Mouse (Mus musculus) embryonic facial prominence, embryonic 13.5 days (tissue): ENCODE data around the gene As3mt. TPM values are rescaled to one million over a fixed set of nuclear protein-coding genes. Genes with fewer than 3 reads are reported as not detected.
"Not testable (repeated sequence)": the region's sequence is repeated elsewhere in the genome, so short reads cannot be mapped to it uniquely, and the experiment has no call there.

Experiments
- ATAC-seq: fragments of 200-750 bp; cut with Nextera tagmentation; 2 replicates; pipeline ENCODE4 v1.8.0; 2017; ENCODE audit warnings: low read depth; ENCODE audit not compliant: insufficient number of reproducible peaks, insufficient read depth, low FRiP score, low TSS enrichment
- H3K27ac ChIP-seq: fragments of 300-500 bp; sonication (generic); 2 replicates; pipeline ENCODE4 v1.5.1; 2015; ENCODE audit warnings: moderate library complexity, mild to moderate bottlenecking, inconsistent platforms
- H3K27me3 ChIP-seq: fragments of 300-500 bp; sonication (generic); 2 replicates; pipeline ENCODE4 v1.6.1; 2015; ENCODE audit warnings: mild to moderate bottlenecking, inconsistent platforms
- H3K36me3 ChIP-seq: fragments of 300-500 bp; sonication (generic); 2 replicates; pipeline ENCODE4 v1.6.1; 2015; ENCODE audit warnings: mild to moderate bottlenecking, inconsistent platforms
- H3K4me1 ChIP-seq: fragments of 300-500 bp; sonication (generic); 2 replicates; pipeline ENCODE4 v1.6.1; 2015; ENCODE audit warnings: inconsistent platforms
- H3K4me2 ChIP-seq: fragments of 300-500 bp; sonication (generic); 2 replicates; pipeline ENCODE4 v1.6.1; 2015; ENCODE audit warnings: moderate library complexity, mild to moderate bottlenecking, inconsistent platforms
- H3K4me3 ChIP-seq: fragments of 300-500 bp; sonication (generic); 2 replicates; pipeline ENCODE4 v1.5.1; 2015; ENCODE audit warnings: mild to moderate bottlenecking, inconsistent platforms
- H3K9ac ChIP-seq: fragments of 300-500 bp; sonication (generic); 2 replicates; pipeline ENCODE4 v1.6.1; 2015; ENCODE audit warnings: mild to moderate bottlenecking, inconsistent platforms
- H3K9me3 ChIP-seq: fragments of 300-500 bp; sonication (generic); 2 replicates; pipeline ENCODE4 v1.6.1; 2016; ENCODE audit warnings: inconsistent platforms
- WGBS: fragments of 180-500 bp; shearing (Covaris S2); methylation state at CpG from one replicate; pipeline ENCODE4 v1.1.7; 2015; ENCODE audit warnings: mixed read lengths; 5-methylcytosine and 5-hydroxymethylcytosine counted together
- polyA plus RNA-seq: library from polyadenylated mRNA; unstranded; fragments of >200 nt; fragmentation: Nextera tagmentation; extraction: Ambion mirVana; gene quantifications from 2 replicates; pipeline ENCODE4 v1.2.1, GENCODE M21; 2015

As3mt gene
- polyA plus RNA-seq, 1 experiment from 2014 or later, result 43.3 TPM

GRCm38 (mm10) chr19:46727945-46728540 lies 20.8 kb downstream of the As3mt start:
- Histone ChIP-seq H3K36me3 (peaks cover 42% of the 10 kb centered on the region), H3K4me1 (no peaks in the 10 kb centered on the region), H3K9ac (no peak overlapping the region), H3K27ac (no peak overlapping the region), H3K4me3 (no peak overlapping the region), H3K27me3 (no peaks in the 10 kb centered on the region), H3K9me3 (no peaks in the 10 kb centered on the region), H3K4me2 (no peak overlapping the region)
- no peak for ATAC-seq
- 75% methylated on average over 11 of the region's 11 CpGs for WGBS

GRCm38 (mm10) chr19:46728909-46729308 lies 21.7 kb downstream of the As3mt start:
- no peak overlapping the region for H3K4me3 ChIP-seq
- H3K4me1 ChIP-seq, result no peaks in the 10 kb centered on the region
- 89% methylated on average over 3 of the region's 3 CpGs for WGBS
- no peak for ATAC-seq
- H3K9me3 ChIP-seq, result no peaks in the 10 kb centered on the region
- H3K27me3 ChIP-seq, result no peaks in the 10 kb centered on the region
- H3K36me3 ChIP-seq, result peaks cover 43% of the 10 kb centered on the region
- no peak overlapping the region for H3K4me2 ChIP-seq
- no peak overlapping the region for H3K9ac ChIP-seq
- H3K27ac ChIP-seq, result no peak overlapping the region

- no peaks in the 10 kb centered on the region for H3K27me3 ChIP-seq
- H3K4me3 ChIP-seq, result no peak overlapping the region
- no peak for ATAC-seq
- no peaks in the 10 kb centered on the region for H3K9me3 ChIP-seq
- H3K27ac ChIP-seq, result no peak overlapping the region
- H3K9ac ChIP-seq, result no peak overlapping the region
- no peaks in the 10 kb centered on the region for H3K4me1 ChIP-seq
- H3K4me2 ChIP-seq, result no peak overlapping the region
- peaks cover 31% of the 10 kb centered on the region for H3K36me3 ChIP-seq
- 89% methylated on average over 10 of the region's 10 CpGs for WGBS
These were observed 24.1 kb downstream of the As3mt start for GRCm38 (mm10) chr19:46731351-46731750.

- not testable (repeated sequence) for H3K4me1 ChIP-seq, H3K9ac ChIP-seq, ATAC-seq, H3K4me2 ChIP-seq, H3K27me3 ChIP-seq, H3K27ac ChIP-seq, H3K9me3 ChIP-seq, H3K4me3 ChIP-seq
- H3K36me3 ChIP-seq, result peaks cover 26% of the 10 kb centered on the region
- 89% methylated on average over 5 of the region's 5 CpGs for WGBS
These were observed 25.4 kb downstream of the As3mt start for GRCm38 (mm10) chr19:46732673-46733072.

GRCm38 (mm10) chr19:46733626-46734025 lies 26.4 kb downstream of the As3mt start:
- 87% methylated on average over 7 of the region's 7 CpGs for WGBS
- H3K4me1 ChIP-seq, result no peaks in the 10 kb centered on the region
- no peak overlapping the region for H3K4me2 ChIP-seq
- H3K9ac ChIP-seq, result no peak overlapping the region
- H3K27me3 ChIP-seq, result no peaks in the 10 kb centered on the region
- peaks cover 24% of the 10 kb centered on the region for H3K36me3 ChIP-seq
- H3K9me3 ChIP-seq, result no peaks in the 10 kb centered on the region
- no peak overlapping the region for H3K4me3 ChIP-seq
- ATAC-seq, result no peak
- no peak overlapping the region for H3K27ac ChIP-seq

GRCm38 (mm10) chr19:46735241-46735640 lies 28.0 kb downstream of the As3mt start:
- H3K36me3 ChIP-seq, result peaks cover 23% of the 10 kb centered on the region
- WGBS, result 52% methylated on average over 5 of the region's 5 CpGs
- no peak overlapping the region for H3K4me3 ChIP-seq
- no peak overlapping the region for H3K9ac ChIP-seq
- H3K4me1 ChIP-seq, result no peaks in the 10 kb centered on the region
- no peaks in the 10 kb centered on the region for H3K27me3 ChIP-seq
- no peaks in the 10 kb centered on the region for H3K9me3 ChIP-seq
- ATAC-seq, result no peak
- H3K27ac ChIP-seq, result no peak overlapping the region
- H3K4me2 ChIP-seq, result no peak overlapping the region

GRCm38 (mm10) chr19:46737106-46737505 lies 29.8 kb downstream of the As3mt start:
- Histone ChIP-seq H3K4me2 (no peak overlapping the region), H3K9me3 (no peaks in the 10 kb centered on the region), H3K27me3 (no peaks in the 10 kb centered on the region), H3K9ac (no peak overlapping the region), H3K27ac (no peak overlapping the region), H3K4me1 (no peaks in the 10 kb centered on the region), H3K4me3 (no peak overlapping the region), H3K36me3 (peaks cover 21% of the 10 kb centered on the region)
- WGBS, result 78% methylated on average over 7 of the region's 7 CpGs
- no peak for ATAC-seq

- Histone ChIP-seq H3K27me3 (no peaks in the 10 kb centered on the region), H3K4me3 (no peak overlapping the region), H3K9ac (no peak overlapping the region), H3K36me3 (peaks cover 9% of the 10 kb centered on the region; the same call in 1 of the 2 replicates), H3K4me2 (no peak overlapping the region), H3K4me1 (no peaks in the 10 kb centered on the region), H3K9me3 (no peaks in the 10 kb centered on the region), H3K27ac (no peak overlapping the region)
- WGBS, result 53% methylated on average over 7 of the region's 7 CpGs
- no peak for ATAC-seq
These were observed 33.2 kb downstream of the As3mt start for GRCm38 (mm10) chr19:46740341-46741008.

- Histone ChIP-seq H3K27me3 (no peaks in the 10 kb centered on the region), H3K27ac (no peak overlapping the region), H3K9ac (no peak overlapping the region), H3K4me1 (no peaks in the 10 kb centered on the region), H3K9me3 (no peaks in the 10 kb centered on the region), H3K4me3 (no peak overlapping the region), H3K4me2 (no peak overlapping the region), H3K36me3 (peaks cover 9% of the 10 kb centered on the region; the same call in 1 of the 2 replicates)
- ATAC-seq, result no peak
- 38% methylated on average over 6 of the region's 6 CpGs for WGBS
These were observed 34.3 kb downstream of the As3mt start for GRCm38 (mm10) chr19:46741574-46741973.

GRCm38 (mm10) chr19:46744681-46745080 lies 37.4 kb downstream of the As3mt start:
- no peak overlapping the region for H3K4me2 ChIP-seq
- no peak for ATAC-seq
- H3K9me3 ChIP-seq, result no peaks in the 10 kb centered on the region
- no peaks in the 10 kb centered on the region for H3K4me1 ChIP-seq
- no peak overlapping the region for H3K27ac ChIP-seq
- no peak overlapping the region for H3K4me3 ChIP-seq
- no peaks in the 10 kb centered on the region for H3K36me3 ChIP-seq
- no peaks in the 10 kb centered on the region for H3K27me3 ChIP-seq
- 64% methylated on average over 9 of the region's 9 CpGs for WGBS
- no peak overlapping the region for H3K9ac ChIP-seq

- 89% methylated on average over 3 of the region's 3 CpGs for WGBS
- Histone ChIP-seq H3K27me3 (no peaks in the 10 kb centered on the region), H3K27ac (no peak overlapping the region), H3K9ac (no peak overlapping the region), H3K9me3 (no peaks in the 10 kb centered on the region), H3K4me1 (no peaks in the 10 kb centered on the region), H3K4me2 (no peak overlapping the region), H3K36me3 (no peaks in the 10 kb centered on the region), H3K4me3 (no peak overlapping the region)
- no peak for ATAC-seq
These were observed 40.5 kb downstream of the As3mt start for GRCm38 (mm10) chr19:46747799-46748198.

GRCm38 (mm10) chr19:46752235-46752634 lies 45.0 kb downstream of the As3mt start:
- no peak for ATAC-seq

More at GRCm38 (mm10) chr19:46752235-46752634, 45.0 kb downstream of the As3mt start:
- Histone ChIP-seq H3K27me3 (no peaks in the 10 kb centered on the region), H3K9me3 (no peaks in the 10 kb centered on the region), H3K9ac (no peak overlapping the region), H3K4me2 (no peak overlapping the region), H3K4me1 (no peaks in the 10 kb centered on the region), H3K4me3 (no peak overlapping the region), H3K36me3 (no peaks in the 10 kb centered on the region), H3K27ac (no peak overlapping the region)
- WGBS, result 88% methylated on average over 5 of the region's 5 CpGs
